Mouse (Mus musculus): ENCODE results near the gene Olfr116.

Olfr116 gene

GRCm38 (mm10) chr17:37627009-37627408 lies at the start of gene Olfr116, which contains the start of gene Olfr115:
Gene Olfr116 (minus strand): TSS chr17:37627199.
Gene Olfr115 (minus strand): TSS chr17:37627109.
- no peak for DNase-seq

GRCm38 (mm10) chr17:37666688-37667087 lies 39.7 kb upstream of the Olfr116 start, which contains the start of gene Olfr118:
Gene Olfr118 (plus strand): TSS chr17:37666988.
- no peak for DNase-seq

- DNase-seq = no peak
Measured at GRCm38 (mm10) chr17:37663682-37664081, 36.7 kb upstream of the Olfr116 start, which contains the start of gene Olfr117. Gene Olfr117 (minus strand): TSS chr17:37663782.

- no peak for DNase-seq
Measured at GRCm38 (mm10) chr17:37592643-37593042, 34.4 kb downstream of the Olfr116 start, which contains the start of gene Olfr114. Gene Olfr114 (minus strand): TSS chr17:37592743.

GRCm38 (mm10) chr17:37577563-37577962 lies 49.4 kb downstream of the Olfr116 start, which contains the start of gene Olfr113:
Gene Olfr113 (minus strand): TSS chr17:37577663.
- DNase-seq = no peak

All from kidney, postnatal 10 days (tissue).